Mouse (Mus musculus) naive thymus-derived CD4-positive, alpha-beta T cell, adult 2 months (primary cell): ENCODE results near the gene Gm37240.
A peak's percentile ranks its signal among the peaks of the same experiment; 100 is the strongest.

Experiments
- DNase-seq: peaks from one replicate; pipeline ENCODE4 v3.0.0-alpha.2; 2011; ENCODE audit warnings: low read depth

Gene Gm37240

DNA sequence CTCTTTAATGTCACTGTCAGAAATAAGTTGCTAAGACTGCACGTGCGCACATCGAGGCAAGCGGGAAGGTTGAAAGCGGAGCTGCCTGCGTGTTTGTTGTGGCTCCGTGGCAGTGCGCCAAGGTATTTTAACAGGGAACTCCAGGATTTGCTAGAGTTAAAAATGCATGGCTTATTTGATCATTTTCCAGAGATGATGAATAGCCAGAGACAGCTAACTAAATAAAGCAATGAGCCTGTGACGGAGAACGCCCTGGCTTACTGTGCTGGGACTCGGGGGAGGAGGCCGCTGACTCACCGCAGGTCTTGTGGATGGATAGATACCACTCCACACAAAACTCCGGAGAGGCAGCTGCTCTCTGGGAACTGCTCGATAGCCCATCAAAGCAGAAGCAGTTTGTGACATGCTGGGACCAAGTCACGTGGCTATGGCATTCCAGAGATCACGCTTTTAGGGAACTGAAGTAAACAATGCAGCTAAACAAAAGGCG lies 1190.8 kb downstream of the Gm37240 start:
- no peak for DNase-seq

DNA sequence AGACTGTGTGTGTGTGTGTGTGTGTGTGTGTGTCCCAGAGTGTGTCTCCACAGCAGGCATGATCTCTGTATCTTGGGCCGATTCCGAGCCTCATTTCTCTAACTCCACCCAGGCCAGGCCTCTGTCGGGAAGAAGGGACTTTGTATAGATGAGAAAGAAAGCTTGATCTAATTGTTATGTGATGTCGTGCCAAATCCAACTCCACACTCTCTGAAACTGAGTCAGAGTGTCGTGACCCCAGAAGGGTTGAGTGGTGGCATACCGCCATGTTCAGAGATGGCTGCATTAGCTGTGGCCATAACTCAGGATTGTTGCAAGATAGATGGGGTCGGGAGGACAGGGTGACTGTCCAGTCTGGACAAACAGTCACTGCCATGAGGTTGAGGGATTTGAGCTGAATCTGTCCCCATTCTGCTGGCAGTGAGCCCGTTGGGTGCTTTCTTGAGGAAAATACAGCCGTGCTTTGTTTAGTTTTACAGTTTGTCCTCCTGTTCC lies 1191.4 kb downstream of the Gm37240 start:
- no peak for DNase-seq

DNA sequence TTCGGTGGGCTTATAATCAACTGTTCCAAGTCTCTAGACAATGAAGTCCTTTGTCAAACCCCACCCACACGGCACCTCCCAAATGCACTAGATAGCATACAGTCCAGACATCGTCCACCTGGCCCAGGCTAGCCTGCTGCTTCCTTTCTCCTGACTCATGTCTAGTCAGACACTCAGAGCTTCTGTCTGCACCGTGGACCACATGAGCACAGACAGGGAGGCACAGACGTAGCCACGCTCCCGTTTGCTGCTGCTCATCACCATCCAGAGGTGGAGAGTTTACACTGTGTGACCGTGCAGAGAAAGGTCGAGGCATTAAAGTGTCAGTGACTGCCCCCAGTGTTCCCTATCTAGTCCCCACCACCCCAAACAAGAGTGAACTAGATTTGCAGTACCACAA lies 1191.9 kb downstream of the Gm37240 start:
- no peak for DNase-seq

DNA sequence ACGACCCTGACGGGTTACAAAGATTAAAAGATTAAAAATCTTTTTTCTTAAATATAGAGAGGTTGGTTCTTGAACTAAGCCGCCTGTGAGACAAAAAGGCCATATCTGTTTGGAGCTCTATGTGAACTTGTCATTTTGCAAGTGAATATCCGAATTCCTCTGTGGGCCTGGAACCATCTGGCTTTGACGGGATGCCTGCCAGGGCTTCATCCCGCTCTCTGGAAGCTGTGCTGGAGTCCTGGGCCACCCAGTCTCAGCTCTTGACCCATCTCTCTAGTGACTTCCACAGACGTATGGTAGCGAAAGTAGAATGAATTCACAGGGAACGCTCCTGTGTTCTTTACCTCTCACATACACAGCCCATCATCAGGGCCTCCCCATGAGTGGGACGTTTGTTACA lies 1193.4 kb downstream of the Gm37240 start:
- no peak for DNase-seq

DNA sequence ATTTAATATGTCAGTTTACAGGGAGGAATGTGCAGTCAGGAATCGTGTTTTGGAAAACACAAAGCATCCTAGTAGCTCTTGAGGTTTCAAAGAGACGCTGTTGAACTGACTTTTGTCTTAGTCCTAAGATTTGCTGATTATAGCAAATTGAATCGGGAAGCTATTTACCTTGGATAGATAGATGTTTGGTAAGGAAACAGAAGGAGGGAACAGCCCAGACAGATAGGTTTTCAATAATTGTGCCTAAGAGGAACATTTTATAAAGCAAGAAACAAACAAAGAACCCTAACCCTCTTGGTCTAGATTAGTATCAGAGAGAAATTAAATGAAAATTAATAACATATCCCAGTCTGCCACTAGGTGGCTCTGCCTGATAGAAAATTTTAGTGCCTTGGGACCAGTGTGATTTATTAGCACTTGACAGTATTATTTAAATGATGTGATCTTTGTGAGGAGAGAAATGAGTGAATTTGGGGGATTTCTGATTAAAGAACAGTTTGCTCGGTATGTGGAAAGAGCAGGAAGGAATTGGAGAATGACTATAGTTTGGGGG lies 1194.6 kb downstream of the Gm37240 start:
- DNase-seq, result peak; percentile 59

DNA sequence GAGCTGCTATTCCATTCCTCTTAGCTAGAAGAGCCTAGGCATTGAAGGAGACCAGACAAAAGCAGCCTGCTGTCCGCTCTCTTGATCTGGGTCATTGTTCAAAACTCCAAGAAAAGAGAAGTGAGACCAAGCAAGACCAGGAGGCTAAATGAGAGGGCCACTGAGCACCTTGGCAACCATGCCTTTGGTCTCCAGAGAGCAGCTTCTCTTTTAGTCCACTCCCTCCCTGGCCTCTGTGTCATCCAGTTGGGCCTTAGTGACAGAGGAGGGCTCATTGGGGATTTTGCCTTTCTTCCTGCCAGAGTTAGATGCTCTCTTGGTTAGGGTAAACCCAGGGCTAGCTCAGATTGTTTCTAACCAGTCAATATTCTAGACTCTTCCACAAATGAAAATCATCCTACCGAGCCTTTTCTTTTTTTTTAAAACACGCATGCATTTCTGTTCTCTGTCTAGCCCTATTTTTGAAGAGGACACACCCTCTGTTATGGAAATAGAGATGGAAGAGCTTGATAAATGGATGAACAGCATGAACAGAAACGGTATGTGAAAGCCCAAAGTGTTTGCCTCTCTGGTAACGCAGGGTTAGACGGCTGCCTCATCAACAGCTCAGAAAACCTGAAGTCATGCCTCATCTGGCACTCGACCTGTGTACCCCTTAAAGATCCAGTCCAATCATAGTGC lies 1197.1 kb downstream of the Gm37240 start:
- DNase-seq, result no peak

DNA sequence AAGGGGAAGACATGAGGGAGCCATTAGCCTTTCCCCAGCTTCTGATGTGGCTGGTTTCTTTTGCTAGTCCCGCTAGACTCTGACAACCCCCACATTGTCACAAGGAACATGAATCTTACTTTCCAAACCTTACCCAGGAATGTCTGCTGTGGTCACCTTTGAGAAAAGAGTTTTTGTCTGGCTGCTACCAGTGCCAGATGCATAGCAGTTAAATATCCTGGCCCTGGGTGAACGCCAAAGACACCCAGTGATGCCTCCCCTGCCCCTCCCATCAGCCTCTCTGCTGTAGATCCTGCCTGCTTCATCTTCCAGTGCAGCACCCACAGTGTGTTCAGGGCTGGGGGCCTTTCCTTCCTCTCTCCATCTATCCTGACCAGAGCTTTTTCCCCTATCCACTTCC lies 1197.7 kb downstream of the Gm37240 start:
- DNase-seq, result no peak

DNA sequence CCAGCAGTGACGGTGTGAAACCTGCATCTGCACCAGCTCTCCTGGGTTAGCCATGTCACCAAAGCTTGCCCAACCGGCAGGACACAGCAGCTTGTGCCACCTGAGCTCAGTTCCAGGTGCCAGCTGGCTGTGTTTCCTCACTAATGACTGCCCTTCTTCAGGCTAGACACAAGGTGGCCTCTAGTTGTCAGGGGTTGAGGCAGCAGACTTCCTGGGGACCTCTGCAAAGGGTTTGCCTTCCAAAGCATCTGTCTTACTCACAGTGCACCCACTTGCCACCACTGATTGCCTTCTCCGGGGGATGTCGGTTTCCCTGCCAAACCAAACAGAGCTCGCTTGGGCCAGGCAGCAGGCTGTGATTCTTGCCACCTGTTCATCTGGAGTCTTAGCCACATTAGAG lies 1199.1 kb downstream of the Gm37240 start:
- DNase-seq, result no peak

DNA sequence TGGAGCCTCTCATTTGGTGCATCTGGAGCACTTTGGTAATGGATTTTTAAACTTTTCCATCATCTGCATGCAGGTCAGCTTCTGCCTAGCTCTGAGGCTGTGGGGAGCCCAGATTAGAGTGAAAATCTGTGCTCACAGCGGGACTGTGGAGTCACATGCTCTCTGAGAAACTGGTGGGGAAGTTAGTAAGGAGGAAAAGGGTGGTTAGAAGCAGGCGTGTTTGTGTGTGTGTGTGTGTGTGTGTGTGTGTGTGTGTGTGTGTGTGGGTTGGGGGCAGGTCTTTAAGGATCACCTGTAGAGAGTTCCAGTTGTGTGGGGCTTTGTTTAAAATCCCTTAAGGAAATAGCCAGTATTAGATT lies 1199.9 kb downstream of the Gm37240 start:
- no peak for DNase-seq

DNA sequence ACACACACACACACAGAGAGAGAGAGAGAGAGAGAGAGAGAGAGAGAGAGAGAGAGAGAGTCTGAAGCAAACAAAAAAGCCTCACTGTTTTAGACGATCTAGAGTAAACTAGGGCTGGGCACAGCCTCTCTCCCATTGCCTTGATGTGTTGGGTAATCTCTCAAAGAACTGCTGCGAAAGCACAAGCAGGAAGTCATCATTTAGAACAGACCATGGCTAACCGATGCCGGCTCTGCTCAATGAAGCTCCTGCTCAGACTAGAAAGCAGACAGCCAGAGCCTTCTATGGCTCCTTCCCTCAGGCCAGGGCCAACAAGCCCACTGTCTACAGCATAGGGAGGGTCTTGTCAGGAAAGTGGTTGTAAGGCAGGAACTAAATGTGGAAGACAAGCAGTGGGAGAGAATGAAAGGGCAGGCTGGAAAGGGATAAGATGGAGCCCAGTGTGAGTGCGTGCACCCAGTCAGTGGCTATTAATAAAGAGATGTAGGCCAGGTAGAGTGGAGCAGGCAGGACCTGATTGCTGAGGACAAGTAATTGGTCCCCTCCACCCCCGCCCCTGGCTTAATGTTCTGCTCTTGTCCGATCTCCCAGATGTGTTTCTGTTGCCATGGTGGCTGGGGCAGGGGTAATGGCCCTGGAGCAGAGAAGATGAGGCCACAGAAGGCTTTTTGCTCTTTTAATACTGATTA lies 1200.4 kb downstream of the Gm37240 start:
- peak; percentile 57 for DNase-seq

DNA sequence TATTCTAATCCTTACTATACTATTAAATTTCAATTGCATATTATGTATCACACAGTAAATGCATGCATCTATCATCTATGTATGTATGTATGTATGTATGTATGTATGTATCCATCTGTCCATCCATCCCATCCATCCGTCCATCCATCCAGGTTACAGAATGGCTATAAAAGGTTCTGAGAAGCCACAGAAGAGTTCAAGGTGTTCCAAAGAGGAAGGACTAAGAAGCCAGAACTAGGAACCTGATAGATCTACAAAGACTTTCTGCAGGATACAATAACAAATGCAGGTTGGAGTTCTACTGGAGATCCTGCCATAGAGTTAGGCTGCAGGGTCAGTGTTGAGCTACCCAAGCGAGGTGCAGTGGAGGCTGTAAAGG lies 1201.0 kb downstream of the Gm37240 start:
- no peak for DNase-seq

DNA sequence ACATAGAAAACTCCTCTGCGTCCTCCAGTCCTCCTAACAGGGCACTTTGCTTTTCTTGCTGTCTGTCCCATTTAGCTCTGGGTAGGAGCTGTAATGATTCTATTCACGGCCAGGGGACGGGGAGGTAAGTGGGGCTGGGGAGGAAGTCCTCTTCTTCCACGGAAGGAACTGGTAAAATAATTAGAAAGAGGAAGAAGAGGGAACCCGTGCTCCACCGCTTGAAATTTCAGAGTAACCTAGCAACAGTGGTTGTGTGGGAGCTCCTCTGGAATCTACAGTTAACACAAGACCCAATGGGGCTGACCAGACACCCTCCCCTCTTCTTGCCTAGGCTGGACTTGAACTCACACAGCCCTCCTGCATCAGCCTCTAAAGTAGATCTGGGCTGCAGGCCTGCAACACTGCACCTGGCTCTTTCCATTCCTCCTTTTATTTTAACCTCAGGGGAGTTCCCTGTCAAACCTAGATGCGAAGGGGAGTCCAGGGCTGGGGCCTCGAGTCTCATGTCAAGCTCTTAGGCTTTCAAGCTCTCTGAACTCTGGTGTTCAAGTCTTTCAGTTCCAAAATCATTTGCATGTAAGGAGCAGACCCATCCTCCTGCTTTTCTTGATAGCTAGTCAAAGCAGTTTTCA lies 1201.5 kb downstream of the Gm37240 start:
- DNase-seq, result no peak

DNA sequence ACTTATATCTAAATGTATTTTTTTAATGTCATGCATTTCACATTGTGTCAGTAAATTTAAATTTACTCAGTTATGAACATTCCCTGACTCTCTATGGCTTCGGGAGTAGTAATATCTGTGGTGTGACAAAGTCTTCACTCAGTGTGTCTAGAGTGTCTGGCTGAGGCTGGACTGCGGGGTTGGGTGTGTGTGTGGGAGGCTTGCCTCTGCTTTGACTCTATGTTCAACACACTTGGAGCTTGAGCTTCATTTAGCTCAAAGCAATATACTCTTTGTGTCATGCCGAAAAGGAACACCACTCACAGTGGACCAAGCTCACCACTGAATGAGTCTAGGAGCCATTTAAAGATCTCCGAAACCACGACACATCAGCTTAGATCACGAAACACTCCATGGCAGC lies 1203.5 kb downstream of the Gm37240 start:
- no peak for DNase-seq

DNA sequence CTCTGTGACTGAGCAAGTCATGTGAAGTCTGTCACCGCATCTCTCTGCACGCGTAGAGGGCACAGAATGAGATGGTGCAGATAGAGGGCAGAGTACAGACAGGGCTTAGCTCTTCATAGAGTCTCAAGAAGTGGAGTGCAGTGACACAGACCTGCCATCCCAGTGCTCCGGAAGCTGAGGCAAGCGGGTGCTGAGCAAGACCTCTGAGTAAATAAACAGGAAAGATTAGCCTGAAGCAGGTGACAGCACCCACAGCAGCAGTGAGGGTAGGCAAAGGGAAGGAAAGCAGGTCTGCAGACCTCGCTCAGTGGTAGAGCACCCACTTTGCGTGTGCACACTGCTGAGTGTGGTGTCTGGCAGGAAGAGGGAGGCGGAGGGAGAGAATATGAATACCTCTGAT lies 1205.6 kb downstream of the Gm37240 start:
- DNase-seq, result peak; percentile 83

DNA sequence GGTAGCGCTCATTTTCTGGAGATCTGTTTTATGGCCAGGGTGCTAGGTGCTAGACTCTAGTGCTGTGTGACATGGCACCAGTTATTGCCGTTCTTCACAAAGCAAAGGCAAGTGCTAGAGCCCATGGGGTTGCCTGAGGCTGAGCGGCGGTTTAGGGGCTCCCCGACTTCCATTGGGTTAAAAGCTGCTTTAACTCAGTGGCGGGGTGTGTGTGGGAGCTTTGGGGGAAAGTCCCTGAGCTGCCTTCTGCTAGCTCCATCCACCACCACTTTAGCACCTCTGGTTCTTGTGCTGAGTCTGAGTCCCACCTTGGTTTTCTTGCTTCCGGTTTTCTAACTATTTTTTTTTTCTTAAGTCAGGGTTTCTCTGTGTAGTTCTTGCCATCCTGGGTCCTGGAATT lies 1207.3 kb downstream of the Gm37240 start:
- peak; percentile 65 for DNase-seq

DNA sequence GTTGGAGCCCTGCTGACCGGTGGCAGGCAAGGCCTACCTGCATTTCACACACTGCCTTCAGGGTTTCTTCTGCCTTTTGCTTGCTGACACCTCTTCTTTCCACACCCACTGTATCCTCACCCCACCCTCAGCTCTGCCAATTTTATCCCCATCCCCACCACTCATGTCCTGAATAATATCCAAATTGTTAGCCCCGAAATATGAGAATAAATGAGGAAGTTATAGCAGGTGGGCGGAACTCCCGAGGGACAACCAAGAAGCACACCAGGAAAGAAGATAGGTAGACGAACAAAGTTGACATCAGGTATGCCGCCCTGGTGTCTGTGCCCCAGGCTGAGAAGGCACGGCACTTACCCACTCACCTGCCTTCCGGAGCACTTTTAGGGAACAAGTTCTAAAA lies 1207.8 kb downstream of the Gm37240 start:
- no peak for DNase-seq

DNA sequence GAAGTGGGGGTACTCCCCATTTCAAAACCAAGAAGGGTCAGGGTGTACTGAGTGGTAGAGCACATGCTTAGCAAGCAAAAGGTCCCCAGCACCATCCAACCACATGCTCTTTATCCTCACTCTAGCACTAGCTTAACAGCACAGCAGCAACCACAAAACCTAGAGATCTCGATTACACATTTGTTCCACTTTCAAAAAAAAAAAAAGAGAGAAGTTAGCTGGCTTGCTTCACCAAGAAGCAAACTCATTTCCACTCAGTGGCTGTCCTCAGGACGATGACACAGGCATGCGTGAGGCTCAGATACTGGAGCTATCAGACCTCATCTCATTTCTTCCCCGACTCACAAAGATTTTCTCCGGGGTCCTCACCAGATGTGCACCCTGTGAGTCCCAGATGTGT lies 1208.4 kb downstream of the Gm37240 start:
- DNase-seq, result peak; percentile 60

DNA sequence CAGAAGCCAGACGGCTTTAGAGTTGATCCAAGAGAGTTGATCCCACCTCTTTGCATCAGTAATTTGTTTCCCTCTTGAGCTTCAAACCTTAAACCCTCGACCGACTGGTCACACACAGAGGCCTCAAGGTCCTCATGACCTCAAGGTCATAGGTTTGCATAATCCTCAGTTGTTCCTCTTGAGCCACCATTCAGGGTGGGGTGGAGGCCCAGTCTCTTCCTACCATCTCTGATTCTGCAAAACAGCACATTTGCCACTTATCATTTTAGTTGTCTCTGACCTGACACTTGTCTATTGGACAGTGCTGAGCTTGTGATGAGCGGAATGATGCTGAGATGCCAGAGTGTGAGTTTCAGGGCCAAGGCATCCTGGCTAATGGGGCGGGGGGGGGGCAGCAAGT lies 1211.6 kb downstream of the Gm37240 start:
- no peak for DNase-seq

DNA sequence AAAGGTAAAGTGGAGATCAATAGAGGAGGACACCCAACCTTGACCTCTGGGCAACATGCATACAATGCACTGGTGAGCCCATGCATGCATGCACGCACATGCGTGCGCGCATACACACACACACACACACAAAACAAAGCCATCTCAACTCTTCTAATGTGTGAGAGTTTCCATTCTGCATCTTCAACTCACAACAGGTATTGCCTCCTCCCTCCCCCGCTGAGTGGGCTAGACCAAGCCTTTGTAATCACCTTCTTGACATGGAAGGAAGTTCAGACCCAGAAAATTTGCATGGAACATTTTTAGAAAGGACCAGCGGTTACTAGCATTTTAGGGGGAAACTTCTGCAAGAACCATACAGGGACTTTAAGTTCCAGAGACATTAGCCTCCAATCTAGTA lies 1213.8 kb downstream of the Gm37240 start:
- no peak for DNase-seq

DNA sequence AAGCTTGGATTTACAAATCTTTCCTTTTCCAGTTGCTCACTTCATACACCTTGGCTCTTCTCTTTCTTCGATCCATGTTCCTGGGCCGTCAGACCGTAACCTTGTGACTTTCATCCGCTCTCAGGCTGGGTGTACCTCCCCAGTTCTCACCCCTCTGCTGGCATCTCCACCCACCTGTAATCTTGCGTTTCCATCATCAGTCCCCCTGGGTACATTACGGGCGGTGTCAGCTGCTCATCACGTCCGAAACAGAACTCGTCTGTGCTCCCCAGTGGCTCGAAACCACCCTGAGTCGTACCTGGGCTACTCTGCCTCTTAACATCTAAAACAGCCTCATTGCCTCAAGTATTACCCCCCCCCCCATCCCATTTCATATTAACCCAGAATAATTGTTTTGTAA lies 1215.2 kb downstream of the Gm37240 start:
- DNase-seq, result no peak

DNA sequence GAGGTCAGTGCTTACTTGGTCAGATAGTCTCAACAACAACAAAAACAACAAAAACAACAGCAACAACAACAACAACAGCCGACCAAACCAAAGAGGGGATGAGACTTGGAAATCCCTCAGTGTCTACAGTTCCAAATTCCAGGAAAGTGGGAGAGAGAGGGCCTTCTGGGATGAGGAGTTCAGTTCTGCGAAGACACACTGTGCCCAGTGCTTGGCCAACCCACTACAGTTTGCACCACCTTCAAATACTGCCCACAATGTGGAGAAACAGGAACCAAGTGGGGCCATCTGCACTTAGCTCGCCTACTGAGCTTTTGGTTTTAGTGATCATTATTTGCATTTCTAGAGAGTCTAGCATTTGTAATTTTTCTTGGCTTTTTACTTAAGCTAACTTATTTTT lies 1218.4 kb downstream of the Gm37240 start:
- DNase-seq, result no peak

DNA sequence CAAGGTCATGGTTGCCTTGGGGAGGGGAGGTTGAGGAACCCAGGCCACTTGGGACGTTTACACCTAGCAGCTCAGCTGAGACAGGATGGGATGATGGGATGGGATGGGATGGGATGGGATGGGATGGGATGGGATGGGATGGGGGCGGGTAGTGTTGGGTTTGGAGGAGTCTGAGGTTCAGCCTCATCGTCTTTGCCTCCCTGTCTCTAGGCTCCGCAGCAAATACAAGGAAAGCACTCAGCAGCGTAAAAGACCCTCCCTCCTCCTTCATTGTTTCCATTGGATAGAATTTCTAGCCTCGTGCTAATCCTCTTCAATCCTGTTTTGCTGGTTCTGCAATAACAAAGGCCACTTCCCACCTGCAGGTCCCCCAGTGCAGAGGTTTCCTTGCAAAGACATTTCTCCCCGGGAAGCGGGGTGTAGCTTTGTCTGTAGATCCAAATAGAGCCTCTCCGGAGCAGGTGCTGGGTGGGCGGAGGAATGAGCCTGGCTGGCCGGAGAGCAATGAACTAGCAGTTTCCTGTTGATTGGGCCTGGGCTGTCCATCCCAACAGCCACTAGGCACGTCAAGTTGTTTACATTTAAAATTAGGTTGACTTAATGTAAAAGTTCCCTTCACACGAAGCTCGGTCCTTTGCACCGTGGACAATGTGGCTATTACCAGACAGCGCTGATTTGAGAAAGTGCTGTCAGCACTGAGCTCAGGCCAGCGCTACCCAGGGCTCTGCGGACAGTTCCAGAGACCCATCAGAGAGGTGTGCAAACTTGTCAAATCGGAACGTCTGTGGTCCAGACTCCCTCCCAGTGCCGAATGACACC lies 1221.9 kb downstream of the Gm37240 start:
- DNase-seq, result no peak
